Mouse (Mus musculus): ENCODE results near the gene Bpnt1. TPM values are rescaled to one million over a fixed set of nuclear protein-coding genes. Genes with fewer than 3 reads are reported as not detected.

Gene Bpnt1
- total RNA-seq, 2 experiments from 2014 or later = 51.3 to 53.3 TPM

DNA sequence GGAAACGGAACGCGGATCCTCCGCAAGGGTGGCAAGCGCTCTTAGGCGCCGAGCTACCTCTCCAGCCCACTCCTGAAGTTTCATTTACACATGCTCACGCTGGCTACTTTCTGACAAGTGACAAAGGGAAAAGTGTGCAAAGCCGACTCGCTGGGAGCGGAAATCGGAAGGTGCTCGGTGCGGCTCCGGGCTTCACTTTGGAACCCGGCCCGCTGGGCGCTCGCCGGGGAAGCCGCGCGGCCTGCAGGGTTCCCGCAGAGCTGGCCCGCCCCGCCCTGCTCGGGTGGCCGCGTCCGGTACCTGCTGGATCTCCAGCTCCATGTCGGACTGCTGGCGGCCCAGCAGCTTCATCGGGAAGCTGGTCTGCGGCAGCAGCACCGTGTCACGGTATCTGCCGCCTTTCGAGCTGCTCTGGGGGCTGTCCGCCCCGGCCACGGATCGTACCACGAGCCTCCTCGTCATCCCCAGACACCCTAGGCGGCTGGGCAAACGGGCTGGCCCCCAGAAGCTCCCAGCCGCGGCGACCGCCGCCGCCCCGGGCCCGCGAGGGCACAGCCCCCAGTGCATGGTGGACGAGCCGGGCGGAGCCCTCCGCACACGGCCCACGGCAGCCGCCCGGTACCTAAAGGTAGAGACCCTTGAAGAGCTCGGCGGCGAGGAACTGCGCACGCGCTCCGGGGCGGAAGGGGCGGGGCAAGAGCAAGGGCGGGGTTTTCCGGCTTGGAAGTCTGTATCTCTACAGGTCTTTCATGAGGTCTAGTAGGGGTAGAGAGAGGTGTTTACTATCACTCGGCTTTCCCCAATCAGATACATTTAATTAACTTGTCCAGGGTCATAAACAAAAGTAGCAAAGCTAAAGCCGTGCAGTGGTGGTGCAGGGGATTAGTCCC is 3.0 kb upstream of the Bpnt1 start, which contains the start of gene Iars2:
TSS of gene Iars2 (minus strand) at position 676 of the 890 bp plus-strand sequence.
- intact Hi-C loops (cut with DNase I) = no loop called here
- DNase-seq = peak; percentile 93

DNA sequence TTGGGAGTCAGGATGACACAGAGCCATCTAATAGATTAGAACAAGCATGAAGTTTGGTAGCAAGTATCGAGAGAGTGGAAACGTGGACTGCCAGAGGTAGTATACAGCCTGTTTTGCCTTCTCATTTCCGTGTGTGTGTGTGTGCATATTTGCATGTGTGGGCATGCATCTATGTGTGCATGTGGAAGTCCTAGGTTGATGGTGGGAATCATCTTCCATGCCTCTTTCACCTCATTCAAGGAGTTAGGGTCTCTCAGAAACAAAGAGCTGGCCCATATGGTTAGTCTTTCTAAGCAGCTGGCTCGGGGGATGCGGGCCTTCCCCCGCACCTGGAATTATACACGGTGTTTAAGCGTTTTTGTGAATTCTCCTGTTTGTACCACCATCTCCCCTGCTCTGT is 2.1 kb upstream of the Bpnt1 start:
- intact Hi-C loops (cut with DNase I) = no loop called here
- DNase-seq = no peak

DNA sequence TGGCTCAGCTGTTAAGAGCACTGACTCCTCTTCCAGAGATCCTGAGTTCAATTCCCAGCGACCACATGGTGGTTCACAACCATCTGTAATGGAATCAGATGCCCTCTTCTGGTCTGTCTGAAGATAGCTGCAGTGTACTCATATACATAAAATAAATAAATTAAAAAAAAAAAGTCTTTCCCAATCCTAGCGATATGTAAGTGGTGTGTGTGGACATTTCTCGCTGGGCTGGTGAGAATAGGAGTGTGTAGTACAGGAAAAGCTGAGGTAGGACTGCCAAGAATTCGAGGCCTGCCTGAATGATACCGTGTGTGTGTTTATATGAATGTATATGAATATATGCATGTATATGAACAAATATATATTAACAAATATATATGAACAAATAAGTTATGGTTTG is 585 bp upstream of the Bpnt1 start:
- DNase-seq = no peak
- intact Hi-C loops (cut with DNase I) = no loop called here

DNA sequence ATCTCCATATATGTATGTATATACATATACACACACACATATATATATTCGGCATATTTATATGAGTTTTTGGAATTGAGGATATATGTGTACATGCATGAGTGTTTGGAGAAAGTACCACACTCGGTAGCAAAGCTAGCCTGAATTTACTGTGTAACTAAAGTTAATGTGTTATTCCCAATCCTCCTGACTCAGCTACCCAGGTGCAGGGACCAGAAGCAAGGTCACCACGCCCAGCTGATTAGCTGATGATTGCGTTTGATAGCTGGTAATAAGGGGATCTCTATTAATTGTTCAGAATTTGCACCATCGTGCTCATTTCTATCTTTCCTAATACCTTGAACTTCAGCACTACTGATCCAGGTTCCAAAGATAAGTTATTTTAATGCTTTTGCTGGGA is 1.7 kb downstream of the Bpnt1 start:
- DNase-seq = no peak
- intact Hi-C loops (cut with DNase I) = no loop called here

DNA sequence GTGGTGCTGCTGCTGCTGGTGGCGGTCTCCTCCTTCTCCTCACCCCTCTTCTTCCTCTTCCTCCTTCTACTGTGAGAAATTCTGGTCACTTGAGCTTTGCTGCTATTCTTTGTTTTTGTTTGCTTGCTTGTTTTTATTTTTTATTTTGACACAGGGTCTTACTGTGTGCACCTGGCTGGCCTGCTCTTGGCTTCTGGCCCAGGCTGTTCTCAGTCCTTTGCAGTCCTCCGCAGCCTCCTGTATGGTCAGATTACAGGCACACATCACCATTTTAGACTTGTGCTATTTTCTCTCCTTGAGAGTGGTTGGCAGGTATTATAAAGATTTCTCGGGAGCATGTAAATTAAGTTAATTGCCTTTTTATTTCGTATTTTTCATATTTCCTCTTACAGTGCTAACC is 2.2 kb downstream of the Bpnt1 start:
- DNase-seq = no peak
- intact Hi-C loops (cut with DNase I) = no loop called here

DNA sequence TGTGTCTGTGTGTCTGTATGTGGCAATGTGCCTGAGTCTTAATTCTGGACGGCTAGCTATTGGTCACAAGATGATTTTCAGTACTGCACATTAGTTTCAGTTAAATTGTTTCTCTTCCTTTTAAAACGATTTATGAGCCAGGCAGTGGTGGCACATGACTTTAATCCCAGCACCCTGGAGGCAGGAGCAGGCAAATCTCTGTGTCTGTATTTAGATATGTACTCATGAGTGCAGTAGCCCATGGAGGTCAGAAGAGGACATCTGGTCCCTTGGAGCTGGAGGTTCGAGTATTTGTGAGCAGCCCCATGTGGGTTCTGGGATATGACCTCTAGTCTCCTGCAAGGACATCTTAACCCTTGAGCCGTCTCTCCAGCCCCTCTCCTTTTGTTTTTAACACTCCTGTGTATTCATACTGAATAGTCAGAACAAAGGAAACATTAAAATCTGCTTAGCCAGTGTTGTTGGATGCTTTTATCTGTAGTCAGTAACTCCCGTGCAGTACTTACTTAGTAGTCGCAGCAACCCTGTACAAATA is 3.3 kb downstream of the Bpnt1 start:
- DNase-seq = no peak

DNA sequence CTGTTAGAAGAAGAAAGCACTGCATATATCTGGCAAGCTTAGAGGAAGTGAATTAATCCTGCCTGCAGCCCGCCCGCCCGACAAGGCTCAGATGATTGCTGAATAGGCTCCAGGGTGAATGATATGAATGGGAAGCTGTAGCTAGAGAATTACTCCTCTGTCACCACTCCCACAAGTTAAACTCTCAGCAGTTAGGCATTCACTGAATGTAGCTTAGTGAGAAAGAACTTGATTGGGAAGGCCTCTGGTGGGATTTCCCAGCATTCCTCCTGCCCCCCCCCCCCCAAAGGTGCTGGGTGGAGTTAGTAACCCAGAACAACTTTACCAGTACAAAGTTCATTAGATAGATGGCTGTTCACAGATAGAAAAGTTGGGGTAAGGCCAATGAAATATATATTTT is 4.6 kb downstream of the Bpnt1 start:
- intact Hi-C loops (cut with DNase I) = no loop called here
- no peak for DNase-seq

More for the DNA sequence above, 3.3 kb downstream of the Bpnt1 start:
- intact Hi-C loops (cut with DNase I) = no loop called here

DNA sequence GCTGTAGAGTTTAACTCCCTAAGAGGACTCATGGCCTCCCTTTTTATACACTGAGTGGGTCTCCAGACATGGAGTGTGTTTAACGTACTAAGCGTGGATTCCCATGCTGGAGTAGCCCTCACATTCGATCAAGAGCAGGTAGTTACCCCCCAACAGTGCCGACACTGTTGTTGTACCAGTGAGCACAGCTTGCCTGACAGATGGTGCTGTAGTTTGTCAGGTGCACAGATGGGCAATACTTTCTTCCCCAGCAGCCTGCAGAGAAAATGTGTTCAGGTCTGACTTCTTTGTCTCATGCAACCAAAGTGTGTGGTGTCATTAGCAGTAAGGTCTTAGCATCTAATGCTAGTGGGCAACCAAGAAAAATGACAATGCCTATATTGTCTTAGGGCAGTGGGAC is 10.5 kb downstream of the Bpnt1 start:
- no peak for DNase-seq
- intact Hi-C loops (cut with DNase I) = no loop called here

DNA sequence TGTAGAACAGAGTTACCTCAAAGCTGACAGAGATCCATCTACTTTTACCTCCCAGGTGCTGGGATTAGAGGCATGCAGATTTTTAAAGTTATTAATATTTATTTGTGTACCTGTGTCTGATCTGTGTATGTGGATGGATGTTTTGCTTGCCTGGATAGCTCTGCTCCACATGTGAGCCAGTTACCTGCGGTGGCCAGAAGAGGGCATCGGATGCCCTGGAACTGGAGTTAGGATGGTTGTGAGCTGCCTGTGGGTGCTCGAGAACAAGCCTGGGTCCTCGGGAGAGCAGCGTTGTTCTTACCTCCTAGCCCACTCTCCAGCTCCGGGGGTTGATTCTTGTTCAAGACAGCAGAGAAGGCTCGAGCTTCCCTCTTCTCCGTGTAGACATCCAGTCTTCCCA is 11.5 kb downstream of the Bpnt1 start:
- DNase-seq = no peak
- intact Hi-C loops (cut with DNase I) = no loop called here

DNA sequence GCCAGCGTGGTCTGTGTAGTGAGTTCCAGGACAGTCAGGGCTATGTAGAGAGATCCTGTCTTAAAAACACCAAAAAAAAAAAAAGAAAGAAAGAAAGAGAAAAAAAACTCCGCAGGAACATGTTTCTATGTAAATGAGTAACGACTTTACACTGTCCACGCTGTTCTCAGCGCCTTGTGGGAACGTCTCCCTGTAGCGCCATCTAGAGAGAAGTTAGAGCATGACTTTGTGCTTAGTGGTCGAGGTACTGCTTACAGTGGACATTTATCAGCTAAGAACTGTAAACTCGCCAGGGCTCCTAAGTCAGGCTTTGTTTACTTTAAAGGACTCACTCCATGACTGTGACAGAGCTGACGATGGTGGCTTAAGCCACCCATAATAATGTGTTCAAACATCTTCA is 14.2 kb downstream of the Bpnt1 start:
- DNase-seq = no peak
- intact Hi-C loops (cut with DNase I) = no loop called here

DNA sequence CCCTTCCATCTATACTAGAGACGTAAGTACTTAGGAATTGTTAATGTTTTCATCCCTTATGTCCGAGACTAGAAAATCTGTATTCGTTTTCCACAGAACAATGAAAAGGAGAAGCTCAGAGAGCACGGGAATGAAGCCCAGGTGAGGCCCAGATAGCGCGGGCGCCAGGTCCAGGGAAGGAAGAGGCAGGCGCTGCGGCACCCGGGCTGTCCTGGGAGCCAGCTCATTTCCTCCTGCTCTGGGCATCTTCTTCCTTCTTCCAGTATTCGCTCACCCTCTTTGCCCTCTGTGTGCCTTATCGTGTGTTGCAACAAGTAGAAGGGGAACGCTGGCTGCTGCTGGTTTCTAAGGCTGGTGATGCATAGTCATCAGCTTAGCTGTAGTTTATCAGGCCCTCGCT is 17.8 kb downstream of the Bpnt1 start:
- intact Hi-C loops (cut with DNase I) = no loop called here
- DNase-seq = no peak

DNA sequence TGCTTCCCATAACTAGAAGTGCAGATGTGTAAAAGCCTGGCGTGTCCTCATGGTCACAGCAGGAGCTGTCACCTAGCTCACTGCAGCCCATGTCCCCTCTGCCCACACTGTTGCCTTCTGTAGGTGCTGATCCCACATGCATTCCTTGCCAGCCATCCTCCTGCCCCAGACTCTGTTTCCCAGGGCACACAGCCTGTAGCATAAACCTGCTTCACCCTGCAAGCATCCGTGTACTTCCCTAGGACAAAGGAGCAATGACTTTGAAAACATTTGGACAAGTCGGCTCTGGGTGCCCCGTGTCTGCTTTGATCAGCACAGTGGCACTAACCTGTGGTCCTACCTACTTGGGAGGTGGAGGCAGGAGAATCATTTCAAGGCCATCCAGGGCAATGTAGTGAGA is 18.7 kb downstream of the Bpnt1 start:
- intact Hi-C loops (cut with DNase I) = no loop called here
- no peak for DNase-seq

DNA sequence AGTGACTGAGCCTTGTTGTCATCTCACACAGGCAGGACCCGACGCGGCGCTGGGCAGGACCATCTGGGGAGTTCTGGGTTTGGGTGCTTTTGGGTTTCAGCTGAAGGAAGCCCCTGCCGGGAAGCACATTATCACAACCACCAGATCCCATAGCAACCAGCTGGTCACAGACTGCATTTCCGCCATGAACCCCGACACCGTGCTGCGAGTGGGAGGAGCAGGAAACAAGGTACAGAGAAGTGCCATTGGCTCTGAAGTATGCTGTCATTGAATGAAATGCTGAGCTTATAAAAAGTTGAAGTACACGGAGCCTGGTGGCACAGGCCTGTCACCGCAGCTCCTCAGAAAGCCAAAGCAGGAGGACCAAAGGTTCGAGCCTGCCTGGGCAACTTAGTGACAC is 20.2 kb downstream of the Bpnt1 start:
- intact Hi-C loops (cut with DNase I) = no loop called here
- DNase-seq = no peak

DNA sequence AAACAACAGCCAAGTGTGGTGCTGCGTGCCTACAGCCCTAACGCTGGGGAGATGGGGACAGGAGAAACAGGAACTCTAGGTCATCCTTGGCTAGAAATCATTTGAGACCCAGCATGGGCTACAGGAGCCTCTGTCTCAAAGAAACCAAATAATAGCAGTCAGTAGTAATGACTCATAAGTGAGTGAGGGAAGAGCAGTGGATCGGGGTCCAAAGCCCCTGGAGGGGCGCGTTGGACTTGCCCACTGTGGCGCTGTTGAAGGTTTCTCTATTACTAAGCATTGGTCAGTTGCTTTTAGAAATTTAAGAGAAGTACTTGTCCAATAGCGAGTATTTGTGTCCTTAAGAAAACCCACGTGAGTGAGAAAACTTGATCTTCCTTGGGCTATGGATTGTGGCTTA is 21.4 kb downstream of the Bpnt1 start:
- DNase-seq = no peak
- intact Hi-C loops (cut with DNase I) = no loop called here

DNA sequence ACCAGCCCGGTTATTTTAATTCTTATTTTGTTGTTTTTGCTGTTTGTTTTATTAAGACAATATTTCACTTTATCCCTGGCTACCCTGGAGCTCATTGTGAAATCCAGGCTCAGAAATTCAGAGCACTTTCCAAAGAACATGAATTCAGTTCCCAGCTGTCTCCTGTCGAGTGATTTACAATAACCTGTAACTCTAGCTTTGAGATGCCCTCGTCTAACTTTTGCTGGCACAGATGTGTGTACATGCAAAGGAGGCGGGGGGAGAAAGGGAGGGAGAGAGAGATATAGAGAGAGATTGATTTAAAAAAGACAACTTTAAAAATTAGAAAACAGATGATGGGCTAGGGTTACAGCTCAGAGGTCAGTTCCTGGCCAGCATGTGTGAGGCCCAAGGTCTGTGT is 22.8 kb downstream of the Bpnt1 start:
- intact Hi-C loops (cut with DNase I) = no loop called here
- no peak for DNase-seq

DNA sequence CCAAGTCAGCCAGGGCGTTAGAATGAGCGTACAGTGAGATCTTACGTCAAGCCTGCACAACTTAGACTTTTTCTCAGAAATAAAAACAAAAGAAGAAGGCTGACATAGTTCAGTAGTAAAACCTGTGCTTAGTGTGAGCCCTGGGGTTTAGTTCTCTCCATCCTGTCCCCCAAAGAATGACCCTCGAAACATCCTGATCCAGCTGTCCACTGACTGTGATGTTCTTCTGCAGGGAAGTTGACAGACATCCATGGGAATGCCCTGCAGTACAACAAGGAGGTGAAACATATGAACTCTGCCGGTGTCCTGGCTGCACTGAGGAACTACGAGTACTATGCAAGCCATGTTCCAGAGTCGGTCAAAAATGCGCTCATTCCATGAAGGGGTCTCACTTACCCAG is 24.3 kb downstream of the Bpnt1 start:
- no peak for DNase-seq
- intact Hi-C loops (cut with DNase I) = no loop called here

DNA sequence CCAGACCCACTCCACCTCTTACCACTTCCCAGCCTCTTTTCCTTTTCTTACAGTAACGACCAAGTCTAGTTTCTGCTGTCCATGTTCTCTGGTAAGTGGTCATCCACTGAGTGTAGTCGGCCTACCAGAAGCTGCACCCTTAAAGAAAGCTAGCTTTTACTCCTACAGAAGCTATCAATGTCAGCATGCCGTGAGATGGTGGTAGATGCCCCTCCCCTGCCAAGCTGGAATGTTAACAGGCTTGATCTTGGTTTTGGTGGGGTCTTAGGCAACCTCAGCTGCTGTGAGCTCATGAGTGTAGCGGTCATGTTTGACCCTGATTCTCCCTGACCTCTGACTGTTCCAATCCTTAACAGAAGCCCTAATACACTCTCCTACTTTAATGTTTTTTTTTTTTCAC is 26.3 kb downstream of the Bpnt1 start:
- intact Hi-C loops (cut with DNase I) = no loop called here

DNA sequence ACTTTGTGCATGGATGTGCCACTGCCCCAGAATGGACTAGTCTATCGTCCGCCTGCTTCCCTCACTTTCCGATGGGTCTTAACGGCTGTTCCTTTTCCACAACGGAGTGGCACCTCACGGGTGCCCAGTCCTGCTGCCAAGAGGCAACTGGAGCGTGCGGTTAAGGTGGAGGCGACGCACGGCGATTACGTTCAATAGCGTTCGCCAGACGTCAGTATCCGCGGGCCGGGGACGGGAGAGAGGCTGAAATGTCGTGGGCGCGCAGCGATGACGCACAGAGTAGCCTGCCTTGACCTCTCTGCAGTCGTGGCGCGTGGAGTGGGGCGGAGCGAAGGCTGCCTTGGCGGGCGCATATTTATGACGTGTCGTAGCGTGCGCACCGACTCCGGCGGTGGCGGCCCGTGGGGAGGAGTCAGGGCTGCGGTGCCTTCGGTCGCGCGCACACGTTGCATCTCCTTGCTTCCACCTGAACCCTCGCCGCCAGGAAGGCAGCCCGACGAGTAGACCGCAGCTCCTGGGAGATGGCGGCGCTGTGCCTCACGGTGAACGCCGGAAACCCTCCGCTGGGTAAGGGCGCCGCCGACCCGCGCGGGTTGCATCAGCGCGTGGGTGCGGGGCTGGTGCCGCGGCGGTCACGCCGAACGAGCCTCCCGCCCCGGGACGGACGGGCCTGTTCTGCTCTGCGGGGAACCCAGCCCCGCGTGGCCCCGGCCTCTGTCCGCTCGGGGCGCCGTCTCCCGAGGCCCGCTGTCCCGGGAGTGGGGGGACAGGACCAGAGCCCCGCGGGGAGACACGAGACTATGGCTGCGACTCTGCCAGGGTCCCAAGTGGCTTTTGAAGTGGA is 30.9 kb downstream of the Bpnt1 start, which contains the start of gene Eprs:
TSS of gene Eprs (plus strand) at position 368 of the 844 bp plus-strand sequence.
- intact Hi-C loops (cut with DNase I) = no loop called here
- peak; percentile 99 for DNase-seq

More for the DNA sequence above, 26.3 kb downstream of the Bpnt1 start:
- no peak for DNase-seq

DNA sequence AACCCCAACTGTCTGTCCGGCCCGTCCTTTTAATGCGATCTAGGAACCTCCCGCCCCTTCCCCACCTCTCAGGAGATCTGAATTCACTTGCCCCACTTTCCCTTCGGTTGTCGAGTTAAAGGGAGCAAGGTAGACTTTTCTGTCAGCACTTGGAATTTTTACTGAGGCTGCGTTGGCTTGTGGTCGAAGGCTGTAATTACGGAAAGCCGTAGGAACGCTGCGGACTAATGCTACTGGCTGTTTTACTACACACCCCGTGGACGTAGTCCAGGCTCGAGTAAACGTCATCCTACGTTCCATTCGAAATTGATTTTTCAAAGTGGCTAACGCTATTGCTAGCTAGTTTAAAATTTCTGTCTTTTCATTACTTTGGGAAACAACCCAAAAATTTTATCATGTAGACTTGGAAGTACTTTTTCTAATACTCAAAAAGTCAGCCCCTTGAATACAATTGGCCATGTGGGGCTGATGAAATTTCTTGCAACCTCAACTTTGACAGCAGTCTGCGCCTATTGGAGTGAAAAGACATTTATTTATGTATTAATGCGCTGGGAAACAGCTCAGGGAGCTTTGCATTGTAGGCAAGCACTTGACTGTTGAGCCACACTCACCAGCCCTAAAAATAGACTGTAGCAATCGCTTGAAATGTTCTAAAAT is 31.7 kb downstream of the Bpnt1 start:
- DNase-seq = peak; percentile 29
- intact Hi-C loops (cut with DNase I) = no loop called here

DNA sequence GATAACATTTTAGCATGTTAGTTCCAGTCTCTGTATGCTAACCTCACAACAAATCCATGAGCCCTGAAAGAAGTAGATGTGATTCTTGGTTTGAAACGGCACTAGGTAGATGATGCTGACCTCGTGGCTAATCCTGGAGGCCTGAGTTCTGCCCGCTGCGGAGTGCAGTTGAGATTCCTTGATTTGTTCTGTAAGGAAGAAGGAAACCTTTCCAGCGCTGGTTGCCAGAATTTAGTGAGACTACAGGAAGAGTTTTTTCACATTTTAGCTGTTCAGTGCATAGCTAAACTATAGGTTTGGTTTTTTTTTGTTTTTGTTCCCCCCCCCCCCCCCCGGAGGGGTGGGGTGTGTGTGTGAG is 32.2 kb downstream of the Bpnt1 start:
- intact Hi-C loops (cut with DNase I) = no loop called here
- DNase-seq = no peak

DNA sequence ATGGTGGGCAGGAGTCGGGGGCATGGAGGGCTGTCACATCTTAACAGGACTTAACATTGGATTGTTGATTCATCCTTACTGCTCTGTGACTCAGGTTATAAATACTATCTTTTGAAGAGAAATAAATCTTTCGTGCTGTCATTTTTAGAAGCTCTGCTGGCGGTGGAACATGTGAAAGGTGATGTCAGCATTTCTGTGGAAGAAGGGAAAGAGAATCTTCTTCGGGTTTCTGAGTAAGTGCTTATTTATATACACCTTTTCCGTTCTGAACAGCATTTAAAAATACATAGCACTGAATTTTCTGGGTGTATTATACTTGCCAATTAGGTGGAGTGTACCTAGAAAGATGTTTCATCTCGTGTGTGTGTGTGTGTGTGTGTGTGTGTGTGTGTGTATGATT is 35.4 kb downstream of the Bpnt1 start:
- no peak for DNase-seq
- intact Hi-C loops (cut with DNase I) = no loop called here
